In the genomic region with DNA sequence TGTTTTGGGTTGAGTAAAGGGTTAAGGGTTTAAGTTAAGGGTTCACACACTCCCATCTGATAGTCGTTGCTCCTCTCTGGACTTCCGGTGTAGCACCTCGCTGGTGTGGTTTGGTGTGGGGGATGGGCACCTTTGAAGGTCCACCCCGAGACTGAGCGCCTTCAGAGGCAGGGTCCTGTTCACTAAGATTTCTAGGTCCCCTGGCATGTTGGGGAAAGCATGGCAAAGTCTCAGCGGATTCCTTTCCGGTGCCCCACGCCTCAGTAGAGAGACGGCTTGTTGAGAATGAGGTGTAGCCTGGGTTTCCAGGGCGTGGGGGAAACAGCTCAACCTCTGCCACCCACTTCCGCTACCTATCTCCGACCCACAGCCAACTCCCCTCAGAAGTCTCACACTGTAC, we compare ENCODE assay signal across 1 mouse cellular context.
TF ChIP-seq lines count a peak whose summit lies in the region.

No protein-coding gene starts in this region.

TF ChIP-seq in MEL, 35 proteins besides CTCF, POLR2A, EP300 and RAD21:
- TF ChIP-seq POLR2AphosphoS2 (IDR thresholded peaks at IDR 0.05; ENCODE audit: low read length) = peak; percentile 75; the same call in 1 of the 2 replicates
- 0 out of 2 replicates have a peak, but pooled peaks have one; percentile 8 for TF ChIP-seq RCOR1 (IDR thresholded peaks at IDR 0.05; ENCODE audit: low read depth, low read length)
- TF ChIP-seq BHLHE40 (IDR thresholded peaks at IDR 0.05; ENCODE audit: borderline replicate concordance, low read depth, low read length) = 0 out of 2 replicates have a peak, but pooled peaks have one; percentile 34
- TF ChIP-seq MYB (IDR thresholded peaks at IDR 0.05; ENCODE audit: low read depth, low read length) = peak; percentile 34; the same call in 1 of the 2 replicates
- 0 out of 2 replicates have a peak, but pooled peaks have one; percentile 13 for TF ChIP-seq JUND (IDR thresholded peaks at IDR 0.05; ENCODE audit: low read depth, low read length)
- peak; percentile 72; the same call in 1 of the 2 replicates for TF ChIP-seq MAZ (IDR thresholded peaks at IDR 0.05; ENCODE audit: low read depth, low read length)
- no peak for TF ChIP-seq ZC3H11A (IDR thresholded peaks at IDR 0.05; ENCODE audit: low read depth, low read length)
- peak; percentile 88 for TF ChIP-seq NELFE (IDR thresholded peaks at IDR 0.05; ENCODE audit: low read depth, low read length)
- no peak for TF ChIP-seq SMC3 (IDR thresholded peaks at IDR 0.05; ENCODE audit: low read depth, low read length)
- TF ChIP-seq CHD1 (IDR thresholded peaks at IDR 0.05; ENCODE audit: low read depth, low read length) = no peak
- TF ChIP-seq ZKSCAN1 (IDR thresholded peaks at IDR 0.05; ENCODE audit: low read depth, low read length) = no peak
- TF ChIP-seq USF2 (IDR thresholded peaks at IDR 0.05; ENCODE audit: borderline replicate concordance in 1 of 2, insufficient read depth in 1 of 2, low read depth in 1 of 2, low read length in 2 of 2) = no peak
- peak; percentile 77 for TF ChIP-seq GATA1 (IDR thresholded peaks at IDR 0.05; ENCODE audit: low read depth, low read length)
- peak; percentile 79 for TF ChIP-seq HCFC1 (IDR thresholded peaks at IDR 0.05; ENCODE audit: low read depth, low read length)
- no peak for TF ChIP-seq MEF2A (IDR thresholded peaks at IDR 0.05; ENCODE audit: extremely low read depth, insufficient replicate concordance, low read depth, low read length, poor library complexity, severe bottlenecking)
- no peak for TF ChIP-seq UBTF (IDR thresholded peaks at IDR 0.05; ENCODE audit: borderline replicate concordance, insufficient read depth, low read depth, low read length)
- TF ChIP-seq MXI1 (IDR thresholded peaks at IDR 0.05; ENCODE audit: low read depth, low read length) = peak; percentile 78; the same call in 1 of the 2 replicates
- peak; percentile 84 for TF ChIP-seq ELF1 (IDR thresholded peaks at IDR 0.05; ENCODE audit: low read depth, low read length)
- peak; percentile 54; the same call in 1 of the 2 replicates for TF ChIP-seq TCF12 (IDR thresholded peaks at IDR 0.05; ENCODE audit: low read depth, low read length)
- TF ChIP-seq KAT2A (conservative IDR thresholded peaks at IDR 0.05; ENCODE audit: low read depth, low read length) = peak; percentile 54; the same call in 1 of the 2 replicates
- TF ChIP-seq ZNF384 (IDR thresholded peaks at IDR 0.05; ENCODE audit: low read depth, low read length) = no peak
- peak; percentile 71 for TF ChIP-seq ETS1 (IDR thresholded peaks at IDR 0.05; ENCODE audit: low read depth, low read length)
- TF ChIP-seq TAL1 (IDR thresholded peaks at IDR 0.05; ENCODE audit: low read length) = peak; percentile 41; the same call in 1 of the 2 replicates
- peak; percentile 86 for TF ChIP-seq MAX (IDR thresholded peaks at IDR 0.05; ENCODE audit: low read length)
- TF ChIP-seq GABPA (IDR thresholded peaks at IDR 0.05; ENCODE audit: low read depth, low read length) = no peak
- peak; percentile 93 for TF ChIP-seq SIN3A (IDR thresholded peaks at IDR 0.05; ENCODE audit: low read length)
- peak; percentile 75 for TF ChIP-seq TBP (IDR thresholded peaks at IDR 0.05; ENCODE audit: low read depth, low read length)
- TF ChIP-seq MYC (IDR thresholded peaks at IDR 0.05; ENCODE audit: low read depth, low read length) = peak; percentile 96
- peak; percentile 82 for TF ChIP-seq CHD2 (IDR thresholded peaks at IDR 0.05; ENCODE audit: low read length)
- peak; percentile 32; the same call in 1 of the 2 replicates for TF ChIP-seq NRF1 (IDR thresholded peaks at IDR 0.05; ENCODE audit: insufficient read depth, low read depth, low read length, poor library complexity, severe bottlenecking)
- no peak for TF ChIP-seq POLR2AphosphoS5 (IDR thresholded peaks at IDR 0.05; ENCODE audit: borderline replicate concordance, low read depth, low read length)
- TF ChIP-seq USF1 (IDR thresholded peaks at IDR 0.05; ENCODE audit: low read depth, low read length) = no peak
- 0 out of 2 replicates have a peak, but pooled peaks have one; percentile 35 for TF ChIP-seq E2F4 (IDR thresholded peaks at IDR 0.05; ENCODE audit: borderline replicate concordance, low read depth, low read length)
- TF ChIP-seq ZMIZ1 (IDR thresholded peaks at IDR 0.05; ENCODE audit: low read depth, low read length) = peak; percentile 44; the same call in 1 of the 2 replicates
- no peak for TF ChIP-seq MAFK (IDR thresholded peaks at IDR 0.05; ENCODE audit: borderline replicate concordance, low read depth, low read length)
TF ChIP-seq in MEL: peak in this region for 23.
